Mouse (Mus musculus) left cerebral cortex, postnatal 14 days (tissue): ENCODE measurements around the gene Mphosph9. TPM values are rescaled to one million over a fixed set of nuclear protein-coding genes. Genes with fewer than 3 reads are reported as not detected.

Experiments used
- DNase-seq, 2 experiments: peaks; one replicate each; pipeline ENCODE4 v3.0.0; 2021 to 2022; ENCODE audit warnings: low spot score in 2 of 2, mixed read lengths in 1 of 2
- intact Hi-C: fragments of 180-260 bp; cut with DNase I; formaldehyde crosslinking; loops from one replicate; pipeline ENCODE4 v1.15.1; 2025
- total RNA-seq, 2 experiments: library from RNA; stranded (reverse); gene quantifications; 2 replicates each; pipeline ENCODE4 v1.2.3; 2021

Mphosph9 gene
- total RNA-seq, 2 experiments from 2014 or later: 17.5 to 18.9 TPM

GRCm38 (mm10) chr5:124205211-124205610, 122.6 kb downstream of the Mphosph9 start:
- DNase-seq: no peak
- intact Hi-C loops: no loop called here

DNA sequence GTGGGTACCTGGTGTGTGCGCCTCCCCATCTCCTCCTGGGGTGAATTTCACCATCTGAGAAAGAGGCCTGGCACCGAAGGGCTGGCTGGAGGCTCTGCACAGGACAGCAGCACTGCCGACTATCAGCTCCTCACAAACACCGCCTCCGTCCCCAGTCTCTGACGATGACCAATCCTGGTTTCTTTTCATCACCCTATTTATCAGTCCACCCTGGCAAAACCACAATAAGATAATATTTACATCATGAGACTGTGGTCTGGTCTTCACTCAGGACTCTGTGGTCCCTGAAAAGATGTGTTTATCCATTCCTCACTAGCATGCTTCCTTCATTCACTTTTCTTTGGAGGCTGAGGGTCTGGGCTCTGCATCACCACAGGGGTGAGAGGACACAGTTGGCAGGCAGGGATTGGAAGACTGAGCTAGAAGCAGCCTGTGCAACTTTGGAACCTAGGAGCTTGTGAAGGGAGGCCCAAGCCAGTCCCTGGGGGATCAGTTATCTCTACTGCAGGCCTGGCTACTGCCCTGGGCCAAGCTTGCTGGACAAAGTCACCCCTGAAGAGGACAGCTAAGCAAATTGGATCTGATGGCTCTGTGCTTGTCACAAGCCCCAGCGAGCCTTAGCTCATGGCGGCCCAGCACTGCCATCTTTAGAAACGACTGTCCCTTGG, 123.5 kb downstream of the Mphosph9 start:
- intact Hi-C loops: no loop called here
- no peak for DNase-seq

- DNase-seq: no peak
- intact Hi-C loops: no loop called here
These were observed 124.5 kb downstream of the Mphosph9 start for GRCm38 (mm10) chr5:124203251-124203650.

- DNase-seq: no peak
- intact Hi-C loops: no loop called here
These were observed 125.7 kb downstream of the Mphosph9 start for GRCm38 (mm10) chr5:124202071-124202470.

- no peak for DNase-seq
- intact Hi-C loops: no loop called here
These were observed 126.2 kb downstream of the Mphosph9 start for GRCm38 (mm10) chr5:124201564-124201963.

Other genes with a start within 250 kb of the Mphosph9 start
- 10 to 100 TPM; 57.5 to 58.4 TPM for gene Abcb9, start 232.2 kb downstream of the Mphosph9 start, total RNA-seq
- gene Ogfod2, start 215.7 kb downstream of the Mphosph9 start, total RNA-seq: 10 to 100 TPM; 36.0 to 42.1 TPM
- 10 to 100 TPM; 48.2 to 48.5 TPM for gene Arl6ip4, start 211.9 kb downstream of the Mphosph9 start, total RNA-seq
- gene Pitpnm2, start 78.2 kb downstream of the Mphosph9 start, total RNA-seq: 100 to 1,000 TPM; 202 to 237 TPM
- 10 to 100 TPM; 13.7 to 15.2 TPM for gene 2810006K23Rik, start 117 bp upstream of the Mphosph9 start, total RNA-seq
- 100 to 1,000 TPM; 125 to 141 TPM for gene Cdk2ap1, start 35.1 kb upstream of the Mphosph9 start, total RNA-seq
- gene Sbno1, start 98.0 kb upstream of the Mphosph9 start, total RNA-seq: 100 to 1,000 TPM; 139 to 153 TPM
- 10 to 100 TPM; 44.3 to 48.7 TPM for gene Kmt5a, start 112.0 kb upstream of the Mphosph9 start, total RNA-seq
- gene Rilpl2, start 150.4 kb upstream of the Mphosph9 start, total RNA-seq: 10 to 100 TPM; 24.7 to 25.8 TPM
- 10 to 100 TPM; 20.9 to 24.2 TPM for gene Snrnp35, start 155.2 kb upstream of the Mphosph9 start, total RNA-seq
- 10 to 100 TPM; 42.5 to 57.5 TPM for gene Rilpl1, start 203.4 kb upstream of the Mphosph9 start, total RNA-seq
- gene Tmed2, start 212.7 kb upstream of the Mphosph9 start, total RNA-seq: 100 to 1,000 TPM; 103 to 104 TPM
- gene Ddx55, start 224.9 kb upstream of the Mphosph9 start, total RNA-seq: 10 to 100 TPM; 20.5 to 26.3 TPM